Mouse (Mus musculus) liver, embryonic 11.5 days (tissue): Measurements from ENCODE around the gene Taf1c. TPM values are rescaled to one million over a fixed set of nuclear protein-coding genes. Genes with fewer than 3 reads are reported as not detected.

Source experiments
- ATAC-seq: fragments of 200-750 bp; cut with Nextera tagmentation; replicated peaks from 2 replicates; pipeline ENCODE4 v1.8.0; 2017; ENCODE audit warnings: moderate number of reproducible peaks, mild to moderate bottlenecking, moderate TSS enrichment, moderate library complexity; ENCODE audit not compliant: low FRiP score
- DNase-seq: peaks from one replicate; pipeline ENCODE4 v3.0.0-alpha.2; 2017; ENCODE audit warnings: low spot score
- H3K27ac ChIP-seq: fragments of 300-500 bp; sonication (generic); 2 replicates; pipeline ENCODE4 v1.5.1; 2014; ENCODE audit warnings: mild to moderate bottlenecking, low read depth, low read length, control low read depth
- H3K27me3 ChIP-seq: fragments of 300-500 bp; sonication (generic); replicated peaks from 2 replicates; pipeline ENCODE4 v1.6.1; 2014; ENCODE audit warnings: low read length, mixed read lengths; ENCODE audit not compliant: control insufficient read depth, insufficient read depth
- H3K36me3 ChIP-seq: fragments of 300-500 bp; sonication (generic); 2 replicates; pipeline ENCODE4 v1.6.1; 2014; ENCODE audit warnings: mild to moderate bottlenecking, low read length, moderate library complexity, mixed read lengths; ENCODE audit not compliant: control insufficient read depth, insufficient read depth
- H3K4me1 ChIP-seq: fragments of 300-500 bp; sonication (generic); replicated peaks from 2 replicates; pipeline ENCODE4 v1.6.1; 2014; ENCODE audit warnings: low read length, mixed read lengths; ENCODE audit not compliant: control insufficient read depth, insufficient read depth
- H3K4me2 ChIP-seq: fragments of 300-500 bp; sonication (generic); 2 replicates; pipeline ENCODE4 v1.6.1; 2014; ENCODE audit warnings: mild to moderate bottlenecking, control low read depth, moderate library complexity
- H3K4me3 ChIP-seq: fragments of 300-500 bp; sonication (generic); 2 replicates; pipeline ENCODE4 v1.5.1; 2014; ENCODE audit warnings: low read depth, low read length, control low read depth
- H3K9ac ChIP-seq: fragments of 300-500 bp; sonication (generic); 2 replicates; pipeline ENCODE4 v1.6.1; 2014; ENCODE audit warnings: low read depth, low read length, control low read depth
- H3K9me3 ChIP-seq: fragments of 300-500 bp; sonication (generic); 2 replicates; pipeline ENCODE4 v1.6.1; 2016; ENCODE audit warnings: low read length, inconsistent platforms, mixed read lengths; ENCODE audit not compliant: control insufficient read depth
- WGBS: fragments of 180-500 bp; shearing (Covaris S2); extraction: QIAGEN DNeasy Blood & Tissue Kit; methylation state at CpG from one replicate; pipeline ENCODE4 v1.1.7; 2014; 5-methylcytosine and 5-hydroxymethylcytosine counted together
- polyA plus RNA-seq: library from polyadenylated mRNA; unstranded; fragments of >200 nt; fragmentation: Nextera tagmentation; extraction: Ambion mirVana; gene quantifications from 2 replicates; pipeline ENCODE4 v1.2.1, GENCODE M21; 2014

Gene Taf1c
- polyA plus RNA-seq, 1 experiment from 2014 or later, result 13.9 TPM

DNA sequence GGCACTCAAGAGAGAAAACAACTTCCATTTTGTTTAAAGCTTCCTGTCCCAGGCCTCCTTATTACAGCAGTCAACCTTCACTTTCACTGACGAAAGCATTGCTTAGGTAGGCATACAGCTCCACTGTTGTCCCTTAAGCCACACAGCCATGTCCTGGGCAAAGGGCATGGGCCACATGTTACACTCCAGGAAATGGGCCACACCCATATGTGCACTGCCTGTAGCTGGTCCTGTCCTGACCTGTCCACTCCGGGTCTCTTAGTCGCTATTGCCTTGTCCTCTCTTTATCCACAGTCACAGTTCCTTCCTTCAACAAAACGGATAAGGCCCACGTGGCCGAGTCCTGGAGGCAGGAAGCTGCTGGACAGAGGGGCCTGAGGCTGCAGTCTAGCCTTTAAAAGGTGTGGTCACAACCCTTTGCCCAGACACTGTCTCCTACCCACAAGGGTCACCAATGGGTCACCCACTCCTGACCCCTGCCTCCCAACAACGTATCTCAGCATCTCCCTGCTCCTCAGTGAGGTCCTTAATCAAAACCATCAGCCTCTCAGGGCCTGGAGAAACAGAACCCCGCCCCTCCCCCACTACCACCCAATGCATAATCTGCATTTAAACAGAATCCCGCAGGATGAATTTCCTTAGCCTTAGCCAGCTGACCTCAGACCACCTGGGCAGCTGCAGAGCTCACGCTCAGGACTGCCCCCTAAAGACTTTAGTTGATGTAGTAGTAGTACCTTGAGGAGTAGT, 22.8 kb upstream of the Taf1c start:
- ATAC-seq (peak; percentile 58; the same call in 1 of the 2 replicates), DNase-seq (no peak)
- H3K4me2 ChIP-seq, result no peak overlapping the region
- H3K4me3 ChIP-seq, result no peak overlapping the region
- WGBS, result 43% methylated on average over 10 of the region's 10 CpGs
- peaks cover 13% of the 10 kb centered on the region for H3K4me1 ChIP-seq
- H3K9me3 ChIP-seq, result no peaks in the 10 kb centered on the region
- H3K27me3 ChIP-seq, result peaks cover 18% of the 10 kb centered on the region
- H3K9ac ChIP-seq, result no peak overlapping the region
- no peaks in the 10 kb centered on the region for H3K36me3 ChIP-seq
- H3K27ac ChIP-seq, result no peak overlapping the region

DNA sequence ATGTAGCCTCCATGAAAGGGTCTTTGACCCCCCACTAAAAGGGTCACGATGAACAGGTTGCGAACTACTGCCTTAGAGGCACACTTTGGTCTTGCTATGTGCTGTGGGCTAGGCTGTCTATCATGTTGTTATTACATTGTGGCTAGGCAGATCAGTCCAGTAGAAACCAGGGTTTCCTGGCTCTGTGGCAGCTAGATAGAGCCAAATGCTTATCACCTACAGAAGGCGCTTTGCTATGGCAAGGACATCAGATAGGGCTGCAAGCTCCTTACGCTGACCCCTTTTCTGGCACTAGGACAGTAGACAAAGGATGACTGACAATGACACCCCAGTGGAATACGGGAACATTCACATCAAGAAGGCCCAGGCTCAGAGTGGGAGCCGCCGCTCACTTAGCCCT, 22.2 kb upstream of the Taf1c start:
- Histone ChIP-seq H3K4me3 (no peak overlapping the region), H3K9ac (no peak overlapping the region), H3K27me3 (peaks cover 12% of the 10 kb centered on the region), H3K4me1 (peaks cover 13% of the 10 kb centered on the region), H3K36me3 (no peaks in the 10 kb centered on the region), H3K27ac (no peak overlapping the region), H3K4me2 (no peak overlapping the region), H3K9me3 (no peaks in the 10 kb centered on the region)
- 62% methylated on average over 7 of the region's 7 CpGs for WGBS
- no peak for DNase-seq
- ATAC-seq, result peak; percentile 57

DNA sequence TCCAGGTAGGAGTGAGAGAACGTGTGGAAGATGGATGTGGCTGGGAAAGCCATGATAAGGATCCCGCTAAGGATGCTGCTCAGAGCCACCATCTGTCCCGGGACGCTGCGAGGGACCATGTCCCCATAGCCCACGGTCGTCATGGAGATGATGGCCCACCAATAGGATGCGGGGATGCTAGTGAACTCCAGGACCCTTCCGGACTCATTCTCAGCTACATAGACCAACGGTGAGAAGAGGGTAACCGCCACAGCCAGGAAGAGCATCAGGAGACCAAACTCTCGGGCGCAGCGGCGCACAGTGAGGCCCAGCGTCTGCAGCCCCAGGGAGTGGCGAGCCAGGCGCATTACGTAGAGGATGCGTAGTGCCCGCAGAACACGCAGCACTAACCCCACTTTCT, 20.8 kb upstream of the Taf1c start:
- Histone ChIP-seq H3K4me2 (no peak overlapping the region), H3K9ac (no peak overlapping the region), H3K36me3 (no peaks in the 10 kb centered on the region), H3K4me3 (no peak overlapping the region), H3K27ac (no peak overlapping the region), H3K9me3 (no peaks in the 10 kb centered on the region), H3K4me1 (peaks cover 13% of the 10 kb centered on the region), H3K27me3 (peaks cover 3% of the 10 kb centered on the region)
- 72% methylated on average over 22 of the region's 22 CpGs for WGBS
- DNase-seq, result no peak
- ATAC-seq, result no peak

DNA sequence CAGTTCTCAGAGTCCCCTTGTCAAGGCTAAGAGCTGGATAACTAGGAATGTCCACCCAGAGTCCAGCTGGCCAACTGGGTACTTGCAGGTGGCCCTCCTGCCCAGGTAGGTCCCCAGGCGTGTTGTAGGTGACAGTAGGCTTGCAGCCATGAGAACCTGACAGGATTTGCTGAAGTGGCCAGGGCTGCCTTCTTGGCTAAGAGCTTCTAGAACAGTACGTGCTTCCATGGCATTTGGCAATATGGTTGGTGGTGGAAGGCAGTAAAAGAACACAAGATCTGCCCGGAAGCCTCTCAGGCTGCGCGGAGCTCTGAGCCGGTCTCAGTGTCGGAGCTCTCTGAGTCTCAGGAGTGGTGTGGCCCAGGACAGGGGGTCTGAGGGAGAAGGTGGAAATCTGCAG, 19.9 kb upstream of the Taf1c start:
- Histone ChIP-seq H3K36me3 (no peaks in the 10 kb centered on the region), H3K4me1 (peaks cover 13% of the 10 kb centered on the region), H3K9me3 (no peaks in the 10 kb centered on the region), H3K4me2 (no peak overlapping the region), H3K4me3 (no peak overlapping the region), H3K9ac (no peak overlapping the region), H3K27me3 (no peaks in the 10 kb centered on the region; the same call in 1 of the 2 replicates), H3K27ac (no peak overlapping the region)
- ATAC-seq (no peak), DNase-seq (no peak)
- WGBS, result 84% methylated on average over 7 of the region's 7 CpGs

DNA sequence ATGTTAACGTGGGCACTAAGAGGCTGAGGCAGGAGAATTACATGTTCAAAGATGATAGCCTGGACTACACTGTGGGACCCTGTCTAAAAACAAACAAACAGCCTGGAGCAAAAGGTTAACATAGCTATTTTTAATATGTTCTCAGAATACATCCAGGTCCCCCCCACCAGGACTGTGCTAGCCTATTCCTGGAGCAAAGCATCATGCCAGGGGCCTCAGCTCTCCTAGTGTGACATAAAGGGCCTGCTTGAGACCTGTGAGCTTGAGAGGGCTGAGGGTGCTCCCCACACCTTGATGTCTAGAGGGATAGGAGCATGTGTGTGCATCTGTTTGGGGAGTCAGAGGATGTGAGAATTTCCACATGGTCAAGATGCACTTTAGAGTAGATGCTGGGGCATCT, 18.7 kb upstream of the Taf1c start:
- Histone ChIP-seq H3K27ac (no peak overlapping the region), H3K27me3 (no peaks in the 10 kb centered on the region; the same call in 1 of the 2 replicates), H3K4me2 (no peak overlapping the region), H3K4me1 (peaks cover 13% of the 10 kb centered on the region), H3K4me3 (no peak overlapping the region), H3K9me3 (no peaks in the 10 kb centered on the region), H3K36me3 (no peaks in the 10 kb centered on the region), H3K9ac (no peak overlapping the region)
- no peak for DNase-seq
- ATAC-seq, result no peak
- 86% methylated on average over 1 of the region's 1 CpGs for WGBS

DNA sequence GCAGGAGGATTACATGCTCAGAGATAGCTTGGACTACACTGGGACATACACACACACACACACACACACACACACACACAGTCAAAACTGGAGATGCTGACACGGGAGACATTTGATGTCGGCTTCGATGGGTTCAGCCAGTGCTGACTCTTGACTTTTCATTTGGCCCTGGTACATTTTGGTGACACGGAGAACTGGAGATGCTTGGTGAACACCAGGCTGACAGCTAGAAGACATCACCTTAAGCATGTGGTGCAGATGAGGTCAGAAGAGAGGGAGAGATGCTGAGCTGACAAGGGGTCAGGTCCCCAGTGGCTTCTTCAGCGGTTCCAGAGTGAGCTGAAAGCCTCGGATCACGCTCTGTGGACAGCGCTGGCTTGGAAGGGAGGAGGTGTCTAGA, 18.0 kb upstream of the Taf1c start:
- no peaks in the 10 kb centered on the region for H3K36me3 ChIP-seq
- no peak for DNase-seq
- no peak overlapping the region for H3K4me2 ChIP-seq
- no peak overlapping the region for H3K27ac ChIP-seq
- no peak overlapping the region for H3K4me3 ChIP-seq
- WGBS, result 82% methylated on average over 8 of the region's 8 CpGs
- H3K27me3 ChIP-seq, result no peaks in the 10 kb centered on the region; the same call in 1 of the 2 replicates
- H3K4me1 ChIP-seq, result peaks cover 13% of the 10 kb centered on the region
- ATAC-seq, result no peak
- no peak overlapping the region for H3K9ac ChIP-seq
- no peaks in the 10 kb centered on the region for H3K9me3 ChIP-seq

DNA sequence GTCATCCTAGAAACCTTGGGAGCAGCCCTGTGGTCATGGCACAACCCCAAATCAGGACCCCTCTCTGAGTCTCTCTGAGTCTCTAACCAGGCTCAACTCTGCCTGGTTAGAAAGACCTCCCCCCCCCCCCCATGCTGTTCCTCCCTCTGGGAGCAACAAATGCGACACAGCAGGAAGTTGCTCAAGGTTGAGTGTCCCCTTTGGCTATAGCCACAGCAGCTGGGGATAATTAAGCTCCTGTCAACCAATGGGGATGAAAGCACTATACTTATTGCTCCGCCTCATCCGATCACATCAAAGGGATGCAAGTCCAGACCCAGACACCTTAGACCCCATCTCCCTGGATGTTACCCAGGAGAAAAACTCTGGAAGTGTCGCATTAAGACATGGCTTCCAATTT, 17.5 kb upstream of the Taf1c start:
- H3K36me3 ChIP-seq, result no peaks in the 10 kb centered on the region
- no peak overlapping the region for H3K4me2 ChIP-seq
- WGBS, result 60% methylated on average over 4 of the region's 4 CpGs
- no peak for ATAC-seq
- no peaks in the 10 kb centered on the region for H3K9me3 ChIP-seq
- DNase-seq, result no peak
- H3K9ac ChIP-seq, result no peak overlapping the region
- H3K4me3 ChIP-seq, result no peak overlapping the region
- no peaks in the 10 kb centered on the region; the same call in 1 of the 2 replicates for H3K27me3 ChIP-seq
- no peak overlapping the region for H3K27ac ChIP-seq
- H3K4me1 ChIP-seq, result peaks cover 9% of the 10 kb centered on the region

DNA sequence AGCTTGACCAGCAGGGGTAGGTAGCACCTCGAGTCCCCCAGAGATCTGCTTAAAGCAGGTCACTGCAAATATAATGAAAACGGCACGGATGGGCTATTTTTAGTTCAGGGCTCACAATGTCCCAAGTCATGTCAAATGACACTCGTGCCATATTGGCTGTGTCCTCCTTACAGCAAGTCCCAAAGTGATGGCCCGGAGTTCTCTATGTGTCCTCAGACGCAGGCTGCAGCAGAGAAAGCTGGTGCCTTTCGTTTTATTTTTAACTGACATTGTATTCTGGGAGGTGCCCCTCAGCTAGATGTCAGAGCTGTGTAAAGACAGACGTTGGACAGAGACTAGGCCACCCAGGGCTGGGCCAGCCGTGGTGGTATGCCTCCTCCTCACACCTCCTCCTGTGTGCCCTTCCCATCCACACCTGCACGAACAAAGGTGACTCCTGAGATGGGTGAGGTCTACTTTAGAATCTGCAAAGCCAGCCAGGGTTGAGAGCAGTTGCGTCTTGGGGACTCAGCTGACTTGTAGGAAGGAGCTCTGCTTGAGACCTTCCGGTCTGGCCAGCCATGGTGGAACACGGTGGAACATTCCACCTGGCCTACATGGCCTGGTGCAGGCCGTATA, 15.9 kb upstream of the Taf1c start:
- Histone ChIP-seq H3K4me2 (no peak overlapping the region), H3K9me3 (no peaks in the 10 kb centered on the region), H3K4me1 (no peaks in the 10 kb centered on the region), H3K9ac (no peak overlapping the region), H3K27ac (no peak overlapping the region), H3K27me3 (no peaks in the 10 kb centered on the region; the same call in 1 of the 2 replicates), H3K36me3 (no peaks in the 10 kb centered on the region), H3K4me3 (no peak overlapping the region)
- no peak for DNase-seq
- ATAC-seq, result no peak
- 74% methylated on average over 14 of the region's 14 CpGs for WGBS
